Mouse (Mus musculus) ES-Bruce4 (cell line): ENCODE measurements around the gene Armh2. TPM values are rescaled to one million over a fixed set of nuclear protein-coding genes. Genes with fewer than 3 reads are reported as not detected.

ENCODE experiments used
- H3K27ac ChIP-seq: 2 replicates; pipeline ENCODE4 v1.5.1; 2012; ENCODE audit warnings: low read length, inconsistent platforms; ENCODE audit not compliant: insufficient read depth
- H3K27me3 ChIP-seq: 2 replicates; pipeline ENCODE4 v1.6.1; 2012; ENCODE audit warnings: mild to moderate bottlenecking, low read length, inconsistent platforms; ENCODE audit not compliant: control insufficient read depth, poor library complexity, insufficient read depth, severe bottlenecking
- H3K36me3 ChIP-seq: 2 replicates; pipeline ENCODE4 v1.6.1; 2012; ENCODE audit warnings: inconsistent platforms, mild to moderate bottlenecking, low read length, moderate library complexity; ENCODE audit not compliant: control insufficient read depth, poor library complexity, insufficient read depth, severe bottlenecking
- H3K4me1 ChIP-seq: one replicate; pipeline ENCODE4 v1.8.1; 2011; ENCODE audit warnings: low read length; ENCODE audit not compliant: control insufficient read depth, insufficient read depth
- H3K4me3 ChIP-seq: 2 replicates; pipeline ENCODE4 v1.5.1; 2011; ENCODE audit warnings: low read depth, mild to moderate bottlenecking, low read length
- H3K9ac ChIP-seq: 2 replicates; pipeline ENCODE4 v1.6.1; 2012; ENCODE audit warnings: low read depth, mild to moderate bottlenecking, inconsistent platforms; ENCODE audit not compliant: poor library complexity, severe bottlenecking
- H3K9me3 ChIP-seq: replicated peaks from 2 replicates; pipeline ENCODE4 v1.6.1; 2012; ENCODE audit warnings: mild to moderate bottlenecking, low read length, inconsistent platforms; ENCODE audit not compliant: control insufficient read depth, poor library complexity, insufficient read depth, severe bottlenecking
- CTCF ChIP-seq: IDR thresholded peaks from one replicate; pipeline ENCODE4 v1.8.1; 2011; ENCODE audit warnings: low read depth, low read length
- EP300 ChIP-seq: IDR thresholded peaks from 2 replicates; pipeline ENCODE4 v1.6.1; 2011; ENCODE audit warnings: low read depth, low read length; ENCODE audit not compliant: insufficient read depth
- POLR2A ChIP-seq: IDR thresholded peaks from one replicate; pipeline ENCODE4 v1.8.1; 2011; ENCODE audit warnings: low read length; ENCODE audit not compliant: insufficient read depth
- polyA plus RNA-seq: library from polyadenylated mRNA; stranded (reverse); fragments of >200 nt; gene quantifications from 2 replicates; pipeline ENCODE4 v1.2.4, GENCODE M21; 2011; ENCODE audit warnings: low read depth; ENCODE audit not compliant: missing spikeins, insufficient read depth, insufficient read length

The Armh2 gene
- not detected in 2 replicates for polyA plus RNA-seq

DNA sequence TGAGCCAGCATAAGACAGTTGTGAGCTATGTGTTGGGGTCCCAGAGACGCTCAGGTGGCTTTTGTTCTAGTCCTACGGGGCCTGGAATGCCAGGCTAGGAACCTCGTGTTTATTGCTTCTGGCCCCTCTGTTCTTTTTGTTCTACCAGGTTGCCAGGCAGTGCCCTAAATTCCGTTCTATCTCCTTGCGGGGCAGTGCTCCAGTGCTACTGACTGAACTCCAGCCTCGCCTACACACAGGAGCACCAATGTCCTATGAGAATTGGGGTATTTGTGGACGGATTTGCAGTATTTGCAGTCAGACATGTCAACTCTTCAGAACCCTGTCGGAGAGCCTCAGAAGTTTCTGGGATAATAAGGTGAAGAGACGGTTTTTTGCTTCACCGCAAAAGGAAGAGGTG is at the start of gene Armh2:
TSS of gene Armh2 (plus strand) at position 205 of the 400 bp plus-strand sequence.
- no peaks in the 10 kb centered on the region for H3K4me1 ChIP-seq
- peaks cover 16% of the 10 kb centered on the region for H3K36me3 ChIP-seq
- H3K4me3 ChIP-seq = no peak within 1 kb of the TSS
- TF ChIP-seq POLR2A (no peak), CTCF (no peak), EP300 (no peak)
- no peaks in the 10 kb centered on the region for H3K27me3 ChIP-seq
- no peak within 1 kb of the TSS for H3K9ac ChIP-seq
- H3K27ac ChIP-seq = no peak within 1 kb of the TSS
- H3K9me3 ChIP-seq = no peaks in the 10 kb centered on the region

DNA sequence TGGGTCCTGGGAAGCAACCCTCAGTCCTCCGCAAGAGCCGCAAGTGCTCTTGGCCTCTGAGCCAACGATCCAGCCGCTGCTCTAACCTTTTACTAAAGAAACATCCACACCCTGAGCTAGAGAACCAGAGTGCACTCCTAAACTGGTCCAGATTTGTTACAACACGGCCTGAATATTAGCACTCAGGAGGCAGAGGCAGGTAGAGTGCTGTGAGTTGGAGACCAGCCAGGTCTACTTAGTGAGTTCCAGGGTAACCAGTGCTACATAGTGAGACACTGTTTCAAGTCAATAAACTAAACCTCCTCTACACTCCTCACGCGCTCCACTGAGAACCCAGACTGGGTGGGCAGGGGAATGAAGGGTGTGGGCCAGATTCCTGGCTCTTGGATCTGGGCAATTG is 47.7 kb upstream of the Armh2 start:
- no peaks in the 10 kb centered on the region for H3K36me3 ChIP-seq
- H3K4me1 ChIP-seq = no peaks in the 10 kb centered on the region
- no peaks in the 10 kb centered on the region for H3K9me3 ChIP-seq
- TF ChIP-seq CTCF (no peak), POLR2A (no peak), EP300 (no peak)
- H3K27me3 ChIP-seq = no peaks in the 10 kb centered on the region
- H3K9ac ChIP-seq = no peak overlapping the region
- no peak overlapping the region for H3K27ac ChIP-seq
- no peak overlapping the region for H3K4me3 ChIP-seq

DNA sequence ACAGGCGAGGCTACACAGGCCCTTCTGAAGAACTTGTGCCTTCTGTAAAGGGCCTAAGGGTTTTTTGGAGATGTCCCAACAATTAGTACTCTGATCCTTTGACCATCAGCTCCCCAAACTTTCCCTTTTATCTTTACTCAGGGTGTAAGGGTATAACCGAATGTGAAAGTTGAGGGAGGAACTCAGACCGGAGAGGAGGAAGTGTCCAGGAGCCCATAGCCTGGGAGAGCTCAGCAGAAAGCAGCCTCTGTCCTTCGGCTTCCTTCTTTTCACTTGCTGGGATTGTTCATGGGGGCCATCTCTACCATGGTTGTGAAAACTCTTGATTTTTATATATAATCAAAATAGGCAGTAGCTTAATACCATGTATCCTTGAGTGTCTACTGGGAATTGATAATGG is 42.3 kb upstream of the Armh2 start:
- Histone ChIP-seq H3K27ac (no peak overlapping the region), H3K9me3 (no peaks in the 10 kb centered on the region), H3K9ac (no peak overlapping the region), H3K4me3 (no peak overlapping the region), H3K27me3 (no peaks in the 10 kb centered on the region), H3K4me1 (no peaks in the 10 kb centered on the region), H3K36me3 (no peaks in the 10 kb centered on the region)
- TF ChIP-seq CTCF = no peak
- no peak for TF ChIP-seq EP300
- TF ChIP-seq POLR2A = no peak

DNA sequence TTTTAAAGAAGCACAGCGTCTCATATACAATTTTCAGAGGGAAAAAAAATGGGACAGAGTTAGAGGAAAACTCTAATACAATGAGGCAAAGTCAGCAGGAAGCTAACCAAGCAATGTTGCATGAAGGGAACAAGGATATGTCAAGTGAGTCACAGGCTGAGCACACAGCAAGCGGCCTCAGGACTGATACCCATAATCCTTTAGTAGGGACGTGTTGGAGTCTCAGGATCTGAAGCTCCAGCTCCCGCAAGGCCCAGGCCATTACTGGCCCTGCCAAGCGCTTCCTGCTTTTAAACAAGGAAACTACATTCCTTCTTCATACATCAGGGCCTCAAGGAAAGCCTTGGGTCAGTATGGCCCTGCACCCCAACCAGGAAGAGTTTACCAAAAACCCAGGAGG is 38.9 kb upstream of the Armh2 start:
- H3K27ac ChIP-seq = no peak overlapping the region

DNA sequence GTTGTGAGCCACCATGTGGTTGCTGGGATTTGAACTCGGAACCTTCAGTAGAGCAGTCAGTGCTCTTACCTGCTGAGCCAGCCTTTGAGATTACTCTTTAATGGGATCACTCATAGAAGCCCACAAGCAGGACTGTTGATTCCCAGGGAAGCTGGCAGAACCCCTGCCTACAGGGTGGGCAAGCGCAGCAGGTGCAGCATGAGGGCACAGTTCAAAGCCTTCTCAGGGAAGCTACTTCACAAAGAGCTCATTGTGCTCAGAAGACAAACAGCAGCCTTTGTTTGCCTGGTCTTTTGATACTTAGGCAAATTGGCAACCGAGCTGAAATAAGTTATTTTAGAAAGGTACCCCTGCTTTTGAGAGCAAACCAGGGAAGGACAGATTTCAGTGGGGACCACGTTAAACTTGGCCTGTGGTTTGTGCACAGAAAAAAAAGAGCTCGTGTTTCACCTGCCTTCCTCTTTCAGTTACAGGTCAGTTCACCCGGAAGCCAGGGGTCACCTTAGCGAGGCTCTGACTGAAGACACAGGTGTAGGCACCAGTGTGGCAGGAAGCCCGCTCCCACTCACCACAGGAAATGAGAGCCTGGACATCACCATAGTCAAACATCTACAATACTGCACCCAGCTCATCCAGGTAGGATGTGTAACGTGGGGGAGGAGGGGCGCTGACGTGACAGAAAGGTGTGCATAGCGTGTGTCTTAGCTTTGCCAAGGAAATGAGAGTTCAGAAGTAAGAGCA is 31.2 kb upstream of the Armh2 start:
- no peaks in the 10 kb centered on the region for H3K9me3 ChIP-seq
- no peak overlapping the region for H3K4me3 ChIP-seq
- no peaks in the 10 kb centered on the region for H3K36me3 ChIP-seq
- no peak overlapping the region for H3K9ac ChIP-seq
- H3K27ac ChIP-seq = no peak overlapping the region
- no peaks in the 10 kb centered on the region for H3K4me1 ChIP-seq
- H3K27me3 ChIP-seq = no peaks in the 10 kb centered on the region
- TF ChIP-seq EP300 (no peak), POLR2A (no peak), CTCF (no peak)

More for the DNA sequence above, 38.9 kb upstream of the Armh2 start:
- Histone ChIP-seq H3K9me3 (no peaks in the 10 kb centered on the region), H3K4me3 (no peak overlapping the region), H3K27me3 (no peaks in the 10 kb centered on the region), H3K36me3 (no peaks in the 10 kb centered on the region), H3K9ac (no peak overlapping the region), H3K4me1 (no peaks in the 10 kb centered on the region)
- TF ChIP-seq CTCF = no peak

DNA sequence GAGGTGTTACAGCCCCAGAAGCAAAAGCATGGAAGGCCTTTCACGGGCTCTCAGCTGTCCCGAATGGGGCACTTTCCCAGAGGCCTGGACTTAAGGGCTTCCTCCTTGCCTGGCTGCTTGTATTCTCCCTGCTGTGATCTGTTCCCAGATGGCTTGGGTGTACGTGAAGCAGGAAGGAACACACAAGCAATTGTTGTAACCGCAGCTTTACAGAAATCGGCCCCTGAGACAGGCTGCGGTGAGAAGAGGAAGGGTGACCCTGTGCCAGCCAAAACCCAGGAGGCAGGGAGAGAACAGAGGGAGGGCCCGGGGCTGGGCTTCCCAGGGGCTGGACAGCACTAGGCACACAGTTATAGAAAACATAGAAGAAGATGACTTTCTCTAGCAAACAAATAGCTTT is 30.1 kb upstream of the Armh2 start:
- no peak overlapping the region for H3K27ac ChIP-seq

More for the DNA sequence above, 30.1 kb upstream of the Armh2 start:
- no peak overlapping the region for H3K9ac ChIP-seq
- H3K4me1 ChIP-seq = no peaks in the 10 kb centered on the region
- TF ChIP-seq CTCF = no peak
- TF ChIP-seq POLR2A = no peak
- no peaks in the 10 kb centered on the region for H3K9me3 ChIP-seq
- H3K27me3 ChIP-seq = no peaks in the 10 kb centered on the region
- no peak overlapping the region for H3K4me3 ChIP-seq
- no peaks in the 10 kb centered on the region for H3K36me3 ChIP-seq
